Mouse (Mus musculus) gastrocnemius, adult 2 months (tissue): Measurements from ENCODE around the gene 2210408I21Rik. TPM values are rescaled to one million over a fixed set of nuclear protein-coding genes. Genes with fewer than 3 reads are reported as not detected.
"Not testable (repeated sequence)": the region's sequence is repeated elsewhere in the genome, so short reads cannot be mapped to it uniquely, and the experiment has no call there.

Experiments
- DNase-seq: peaks from one replicate; pipeline ENCODE4 v3.0.0; 2022
- H3K27ac ChIP-seq: fragments of 200-600 bp; 2 replicates; pipeline ENCODE4 v1.8.1; 2022; ENCODE audit warnings: mild to moderate bottlenecking
- H3K4me3 ChIP-seq: fragments of 200-600 bp; 2 replicates; pipeline ENCODE4 v1.8.1; 2022; ENCODE audit warnings: mild to moderate bottlenecking, moderate library complexity
- CTCF ChIP-seq: fragments of 200-600 bp; IDR thresholded peaks from 2 replicates; pipeline ENCODE4 v1.8.1; 2022; ENCODE audit warnings: antibody characterized with exemption, mild to moderate bottlenecking, moderate library complexity
- intact Hi-C: fragments of 180-260 bp; cut with DNase I; formaldehyde crosslinking; loops from one replicate; pipeline ENCODE4 v1.15.1; 2025
- long read RNA-seq, 2 experiments: library from polyadenylated mRNA; stranded (forward); transcript quantifications; one replicate each; pipeline ENCODE4 v2.0.0; 2021
- total RNA-seq, 2 experiments: library from RNA; stranded (reverse); gene quantifications; 2 replicates each; pipeline ENCODE4 v1.2.3; 2021

Gene 2210408I21Rik
- 1 to 10 TPM; 4.3 to 5.3 TPM for total RNA-seq
- long read RNA-seq, experiment 1, partial matches to known transcripts: 2 of 2 reads
- long read RNA-seq, experiment 1, other reads (novel, unspliced or antisense): 0 of 2 reads
- long read RNA-seq, experiment 2, partial matches to known transcripts: 1 of 3 reads
- long read RNA-seq, experiment 2, other reads (novel, unspliced or antisense): 2 of 3 reads

GRCm38 (mm10) chr13:77134931-77135620, at the start of gene 2210408I21Rik, which contains the start of gene Slf1:
TSS of gene 2210408I21Rik (plus strand) at chr13:77135540.
TSS of gene Slf1 (minus strand) at chr13:77135473.
- DNase-seq: peak; percentile 90
- intact Hi-C loops: no loop called here
- peak within 1 kb of the TSS; percentile 86 for H3K4me3 ChIP-seq
- peak within 1 kb of the TSS; percentile 86 for H3K27ac ChIP-seq
- no peak for TF ChIP-seq CTCF

- H3K27ac ChIP-seq, intact Hi-C loops, H3K4me3 ChIP-seq: not testable (repeated sequence)
- peak; percentile 20 for DNase-seq
Observed at GRCm38 (mm10) chr13:77092876-77093275, 42.5 kb upstream of the 2210408I21Rik start.

- DNase-seq: no peak
- TF ChIP-seq CTCF: no peak
- no peak overlapping the region for H3K4me3 ChIP-seq
- H3K27ac ChIP-seq: no peak overlapping the region
- intact Hi-C loops: no loop called here
Observed at GRCm38 (mm10) chr13:77107734-77108133, 27.6 kb upstream of the 2210408I21Rik start.

- Histone ChIP-seq H3K4me3 (no peak overlapping the region), H3K27ac (no peak overlapping the region)
- TF ChIP-seq CTCF: no peak
- DNase-seq: no peak
- intact Hi-C loops: no loop called here
Observed at GRCm38 (mm10) chr13:77118695-77119094, 16.6 kb upstream of the 2210408I21Rik start.

- TF ChIP-seq CTCF: no peak
- no peak overlapping the region for H3K4me3 ChIP-seq
- no peak for DNase-seq
- no peak overlapping the region for H3K27ac ChIP-seq
- intact Hi-C loops: no loop called here
Observed at GRCm38 (mm10) chr13:77125159-77125558, 10.2 kb upstream of the 2210408I21Rik start.

- no peak for DNase-seq
- intact Hi-C loops: no loop called here
- H3K4me3 ChIP-seq: no peak overlapping the region
Observed at GRCm38 (mm10) chr13:77128240-77128639, 7.1 kb upstream of the 2210408I21Rik start.

GRCm38 (mm10) chr13:77131132-77131531, 4.2 kb upstream of the 2210408I21Rik start:
- peak overlapping the region; percentile 63 for H3K27ac ChIP-seq
- intact Hi-C loops: no loop called here
- H3K4me3 ChIP-seq: peak overlapping the region; percentile 13; the same call in 1 of the 2 replicates
- DNase-seq: no peak
- no peak for TF ChIP-seq CTCF

More at GRCm38 (mm10) chr13:77128240-77128639, 7.1 kb upstream of the 2210408I21Rik start:
- TF ChIP-seq CTCF: no peak
- H3K27ac ChIP-seq: no peak overlapping the region

GRCm38 (mm10) chr13:77135621-77135981, 261 bp downstream of the 2210408I21Rik start:
- no peak for DNase-seq
- no peak for TF ChIP-seq CTCF
- peak overlapping the region; percentile 86 for H3K27ac ChIP-seq
- peak overlapping the region; percentile 86 for H3K4me3 ChIP-seq
- intact Hi-C loops: no loop called here

GRCm38 (mm10) chr13:77140890-77141289, 5.5 kb downstream of the 2210408I21Rik start:
- Histone ChIP-seq H3K4me3 (no peak overlapping the region), H3K27ac (no peak overlapping the region)
- intact Hi-C loops: no loop called here
- no peak for TF ChIP-seq CTCF
- no peak for DNase-seq

GRCm38 (mm10) chr13:77177931-77178330, 42.6 kb downstream of the 2210408I21Rik start:
- no peak overlapping the region for H3K4me3 ChIP-seq
- intact Hi-C loops: no loop called here
- H3K27ac ChIP-seq: no peak overlapping the region
- no peak for DNase-seq
- TF ChIP-seq CTCF: no peak

- H3K4me3 ChIP-seq: no peak overlapping the region
- H3K27ac ChIP-seq: no peak overlapping the region
- intact Hi-C loops: no loop called here
- TF ChIP-seq CTCF: no peak
- no peak for DNase-seq
Observed at GRCm38 (mm10) chr13:77190606-77191005, 55.3 kb downstream of the 2210408I21Rik start.

- DNase-seq: no peak
- intact Hi-C loops: no loop called here
- TF ChIP-seq CTCF: no peak
- Histone ChIP-seq H3K27ac (no peak overlapping the region), H3K4me3 (no peak overlapping the region)
Observed at GRCm38 (mm10) chr13:77192201-77192600, 56.9 kb downstream of the 2210408I21Rik start.

GRCm38 (mm10) chr13:77208764-77209418, 73.6 kb downstream of the 2210408I21Rik start:
- no peak for DNase-seq
- intact Hi-C loops: no loop called here
- Histone ChIP-seq H3K4me3 (no peak overlapping the region), H3K27ac (no peak overlapping the region)
- no peak for TF ChIP-seq CTCF
